Mouse (Mus musculus): ENCODE results near the gene 1600012H06Rik. TPM values are rescaled to one million over a fixed set of nuclear protein-coding genes. Genes with fewer than 3 reads are reported as not detected.
"Not testable (repeated sequence)": the region's sequence is repeated elsewhere in the genome, so short reads cannot be mapped to it uniquely, and the experiment has no call there.

The 1600012H06Rik gene
- polyA plus RNA-seq, 1 experiment from 2014 or later = 29.2 TPM

DNA sequence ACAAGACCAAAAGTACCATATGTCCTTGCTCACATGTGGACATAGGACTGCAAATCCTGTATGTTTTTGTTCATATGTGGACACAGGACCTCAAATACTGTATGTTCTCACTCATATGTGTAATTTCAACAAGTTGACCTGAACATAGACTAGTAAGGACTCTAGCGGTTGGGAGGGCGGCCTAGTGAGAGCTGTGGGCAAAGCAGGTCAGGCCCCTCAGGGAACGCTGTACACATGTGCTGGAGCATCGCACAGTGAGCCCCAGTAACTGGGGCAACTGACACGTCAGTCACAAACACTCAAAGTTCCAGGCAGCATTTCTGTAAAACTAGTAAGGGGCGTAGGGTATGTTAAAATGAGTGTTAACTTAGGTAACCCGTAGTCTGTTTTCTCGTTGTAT is 30.0 kb upstream of the 1600012H06Rik start:
- WGBS = 81% methylated on average over 8 of the region's 8 CpGs
- H3K27ac ChIP-seq (replicated peaks) = no peak overlapping the region

DNA sequence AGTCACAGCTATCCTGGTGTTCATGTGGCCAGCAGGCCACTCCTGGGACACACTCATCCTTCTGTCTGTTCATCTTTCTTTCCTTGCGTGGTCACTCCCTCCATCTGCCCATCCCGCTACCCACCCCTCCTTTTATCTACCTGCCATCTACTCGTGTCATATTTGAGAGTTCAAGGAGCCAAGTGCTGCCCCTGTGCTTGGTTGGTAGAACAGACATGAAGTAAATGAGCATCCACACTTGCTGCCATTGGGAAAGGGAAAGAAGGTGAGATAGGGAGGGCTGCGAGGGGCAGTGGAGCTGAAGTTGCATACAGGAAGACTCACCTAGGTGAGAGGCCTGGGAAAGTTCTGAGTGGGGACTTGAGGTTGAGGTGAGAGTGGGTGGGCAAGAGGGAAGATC is 28.6 kb upstream of the 1600012H06Rik start:
- WGBS = 73% methylated on average over 4 of the region's 4 CpGs
- no peak overlapping the region for H3K4me2 ChIP-seq

More for the DNA sequence above, 30.0 kb upstream of the 1600012H06Rik start:
- Histone ChIP-seq H3K4me1 (no peaks in the 10 kb centered on the region), H3K27me3 (replicated peaks) (peaks cover 1% of the 10 kb centered on the region; the same call in 1 of the 2 replicates), H3K4me2 (no peak overlapping the region), H3K4me3 (no peak overlapping the region), H3K36me3 (no peaks in the 10 kb centered on the region), H3K9ac (no peak overlapping the region), H3K9me3 (no peaks in the 10 kb centered on the region)
- ATAC-seq (ENCODE audit: extremely low read depth, insufficient number of reproducible peaks, low FRiP score, low TSS enrichment) = no peak

DNA sequence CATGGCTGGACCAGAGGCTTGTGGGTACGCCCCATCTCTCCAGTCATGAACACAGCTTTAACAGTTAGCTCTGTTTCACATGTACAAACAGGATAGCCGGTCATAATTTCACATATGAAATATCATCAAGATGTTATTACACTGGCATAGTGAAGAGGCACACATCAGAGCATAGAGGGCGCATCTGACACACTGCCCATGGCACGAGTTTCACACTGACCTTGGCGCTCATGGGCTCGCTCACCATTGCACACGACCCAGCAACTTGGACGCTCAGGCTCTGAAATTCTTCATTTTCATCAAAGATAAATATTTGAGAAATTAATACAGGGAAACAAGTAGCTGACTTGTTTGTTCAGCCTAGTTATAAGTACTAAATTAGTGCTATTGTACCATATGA is 25.1 kb upstream of the 1600012H06Rik start:
- H3K4me3 ChIP-seq = no peak overlapping the region
- no peak for ATAC-seq (ENCODE audit: extremely low read depth, insufficient number of reproducible peaks, low FRiP score, low TSS enrichment)
- H3K36me3 ChIP-seq = no peaks in the 10 kb centered on the region
- H3K4me2 ChIP-seq = no peak overlapping the region
- H3K9ac ChIP-seq = no peak overlapping the region
- no peaks in the 10 kb centered on the region for H3K9me3 ChIP-seq
- peaks cover 21% of the 10 kb centered on the region for H3K27me3 ChIP-seq (replicated peaks)
- H3K4me1 ChIP-seq = no peaks in the 10 kb centered on the region
- H3K27ac ChIP-seq (replicated peaks) = no peak overlapping the region
- WGBS = 78% methylated on average over 8 of the region's 8 CpGs

More for the DNA sequence above, 28.6 kb upstream of the 1600012H06Rik start:
- ATAC-seq (ENCODE audit: extremely low read depth, insufficient number of reproducible peaks, low FRiP score, low TSS enrichment) = no peak
- Histone ChIP-seq H3K36me3 (no peaks in the 10 kb centered on the region), H3K4me1 (no peaks in the 10 kb centered on the region), H3K4me3 (no peak overlapping the region), H3K9ac (no peak overlapping the region), H3K9me3 (no peaks in the 10 kb centered on the region), H3K27me3 (replicated peaks) (peaks cover 16% of the 10 kb centered on the region), H3K27ac (replicated peaks) (no peak overlapping the region)

DNA sequence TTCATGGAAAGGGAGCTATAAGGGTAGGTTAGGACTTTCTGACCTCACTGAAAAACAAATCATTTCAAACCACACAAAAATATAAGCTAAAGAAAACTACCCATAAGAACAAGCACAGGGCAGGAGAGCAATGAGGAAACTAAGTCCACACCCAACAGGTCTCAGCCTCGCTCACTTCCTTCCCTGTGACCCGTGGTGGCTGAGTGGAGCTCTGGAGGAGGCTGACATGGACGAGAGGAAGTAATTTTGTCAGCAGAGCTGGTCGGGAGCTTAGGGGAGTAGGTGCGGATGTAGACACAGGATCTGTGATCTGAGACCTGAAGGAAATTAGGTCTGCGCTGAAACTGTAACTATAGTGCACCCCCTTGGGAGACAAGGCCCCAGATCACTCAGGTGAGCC is 21.4 kb upstream of the 1600012H06Rik start:
- Histone ChIP-seq H3K36me3 (no peaks in the 10 kb centered on the region), H3K27ac (replicated peaks) (no peak overlapping the region), H3K4me1 (no peaks in the 10 kb centered on the region), H3K27me3 (replicated peaks) (peaks cover 21% of the 10 kb centered on the region), H3K9ac (no peak overlapping the region), H3K9me3 (no peaks in the 10 kb centered on the region), H3K4me2 (no peak overlapping the region), H3K4me3 (no peak overlapping the region)
- no peak for ATAC-seq (ENCODE audit: extremely low read depth, insufficient number of reproducible peaks, low FRiP score, low TSS enrichment)
- WGBS = 47% methylated on average over 6 of the region's 6 CpGs

DNA sequence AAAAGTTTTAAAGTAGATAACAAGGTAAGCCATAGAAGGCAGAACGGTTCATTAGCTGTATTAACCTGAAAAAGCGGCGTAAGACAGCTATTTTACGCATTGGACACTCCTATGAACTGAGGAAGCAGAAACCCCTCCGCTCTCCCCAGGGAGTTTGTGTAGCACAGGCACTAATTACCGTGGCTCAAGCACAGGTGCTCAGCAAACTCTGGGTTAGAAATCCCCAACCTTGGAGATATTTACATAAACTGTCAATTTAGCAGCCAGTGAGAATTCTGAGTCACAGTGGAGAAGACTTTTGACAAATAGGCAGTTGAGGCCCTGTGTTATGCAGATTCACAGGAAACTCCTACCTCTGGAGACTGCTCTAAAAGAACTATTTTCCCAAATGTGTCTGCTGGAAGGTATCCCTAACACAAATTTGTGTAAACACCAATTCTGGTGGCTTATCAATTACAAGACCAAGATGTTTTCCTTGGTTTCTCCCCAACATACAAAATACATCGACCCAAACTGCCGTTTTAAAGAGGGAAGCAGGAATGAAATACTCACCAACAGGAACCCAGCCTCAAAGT is 15.3 kb upstream of the 1600012H06Rik start:
- ATAC-seq (ENCODE audit: extremely low read depth, insufficient number of reproducible peaks, low FRiP score, low TSS enrichment) = no peak
- H3K9ac ChIP-seq = no peak overlapping the region
- H3K36me3 ChIP-seq = no peaks in the 10 kb centered on the region
- no peaks in the 10 kb centered on the region for H3K4me1 ChIP-seq
- WGBS = 75% methylated on average over 8 of the region's 8 CpGs
- H3K27ac ChIP-seq (replicated peaks) = no peak overlapping the region
- H3K9me3 ChIP-seq = no peaks in the 10 kb centered on the region
- H3K27me3 ChIP-seq (replicated peaks) = no peaks in the 10 kb centered on the region
- H3K4me2 ChIP-seq = no peak overlapping the region
- no peak overlapping the region for H3K4me3 ChIP-seq

DNA sequence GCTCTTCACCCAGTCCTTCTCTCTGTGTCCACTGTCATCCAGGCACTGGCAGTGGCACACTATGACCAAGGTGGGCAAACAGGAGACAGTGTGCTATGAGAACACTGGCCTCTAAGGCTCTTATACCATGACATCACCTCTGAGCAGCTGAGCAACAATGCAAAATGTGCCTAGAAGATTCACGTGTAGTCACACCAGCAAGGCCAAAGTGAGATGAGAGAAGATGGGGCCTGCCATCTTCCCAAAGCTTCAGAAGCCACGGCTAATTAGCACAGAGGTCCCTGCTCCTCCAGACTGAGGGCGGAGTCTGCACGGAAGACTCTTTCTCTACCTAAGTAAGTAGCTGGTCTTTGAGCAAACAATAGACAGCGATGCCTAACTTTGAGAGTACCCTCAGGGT is 14.4 kb upstream of the 1600012H06Rik start:
- ATAC-seq (ENCODE audit: extremely low read depth, insufficient number of reproducible peaks, low FRiP score, low TSS enrichment) = no peak
- 70% methylated on average over 5 of the region's 5 CpGs for WGBS

DNA sequence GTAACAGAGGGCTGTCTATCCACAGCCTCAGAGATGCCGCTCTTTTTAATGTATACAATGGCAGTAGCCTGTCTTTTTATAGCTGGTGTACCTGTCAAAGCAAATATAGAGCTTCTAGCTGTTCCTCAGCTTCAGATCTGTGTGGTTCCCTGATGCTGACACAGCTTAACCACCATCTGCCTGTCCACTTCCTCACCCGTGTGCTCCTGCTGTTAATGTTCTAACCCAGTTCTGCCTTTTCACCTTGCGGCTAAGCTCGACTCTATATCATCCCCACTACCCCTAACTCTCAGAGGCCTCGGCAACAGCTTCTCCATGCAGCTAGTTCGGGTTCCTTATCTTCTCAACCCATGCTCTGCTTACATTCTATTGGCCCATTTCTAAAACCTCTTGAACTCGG is 12.3 kb upstream of the 1600012H06Rik start:
- Histone ChIP-seq H3K27me3 (replicated peaks) (no peaks in the 10 kb centered on the region), H3K4me2 (no peak overlapping the region), H3K4me1 (0 out of 2 replicates have a peak, but pooled peaks cover 4% of the 10 kb centered on the region), H3K27ac (replicated peaks) (no peak overlapping the region), H3K9ac (no peak overlapping the region), H3K36me3 (no peaks in the 10 kb centered on the region), H3K9me3 (no peaks in the 10 kb centered on the region), H3K4me3 (no peak overlapping the region)
- ATAC-seq (ENCODE audit: extremely low read depth, insufficient number of reproducible peaks, low FRiP score, low TSS enrichment) = no peak
- 69% methylated on average over 7 of the region's 7 CpGs for WGBS

More for the DNA sequence above, 14.4 kb upstream of the 1600012H06Rik start:
- no peak overlapping the region for H3K27ac ChIP-seq (replicated peaks)
- H3K9ac ChIP-seq = no peak overlapping the region
- no peak overlapping the region for H3K4me3 ChIP-seq
- H3K9me3 ChIP-seq = no peaks in the 10 kb centered on the region
- H3K36me3 ChIP-seq = no peaks in the 10 kb centered on the region
- H3K27me3 ChIP-seq (replicated peaks) = no peaks in the 10 kb centered on the region
- H3K4me1 ChIP-seq = 0 out of 2 replicates have a peak, but pooled peaks cover 4% of the 10 kb centered on the region
- no peak overlapping the region for H3K4me2 ChIP-seq

DNA sequence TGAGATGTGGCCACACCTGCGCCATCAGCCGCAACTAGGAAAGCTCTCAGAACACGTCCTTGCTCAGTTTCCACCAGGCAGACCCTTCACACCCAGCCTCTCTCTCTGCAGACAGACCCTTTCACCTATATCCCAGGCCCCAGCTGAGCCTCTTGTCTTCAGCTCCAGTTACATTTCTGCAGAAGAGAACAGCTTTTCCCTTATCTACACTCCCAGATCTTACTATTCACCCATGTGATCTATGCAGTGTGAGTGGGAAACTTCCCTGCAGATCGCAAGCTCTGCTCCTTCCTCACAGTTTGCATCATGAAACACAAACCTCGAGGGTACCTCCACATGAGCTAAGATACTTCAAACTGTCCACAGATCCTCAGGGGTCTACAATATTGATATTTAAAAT is 11.5 kb upstream of the 1600012H06Rik start:
- H3K4me2 ChIP-seq = no peak overlapping the region
- no peaks in the 10 kb centered on the region for H3K27me3 ChIP-seq (replicated peaks)
- H3K27ac ChIP-seq (replicated peaks) = no peak overlapping the region
- H3K36me3 ChIP-seq = no peaks in the 10 kb centered on the region
- no peak for ATAC-seq (ENCODE audit: extremely low read depth, insufficient number of reproducible peaks, low FRiP score, low TSS enrichment)
- WGBS = 71% methylated on average over 5 of the region's 5 CpGs
- no peak overlapping the region for H3K4me3 ChIP-seq
- peaks cover 9% of the 10 kb centered on the region; the same call in 1 of the 2 replicates for H3K4me1 ChIP-seq
- no peak overlapping the region for H3K9ac ChIP-seq
- no peaks in the 10 kb centered on the region for H3K9me3 ChIP-seq

DNA sequence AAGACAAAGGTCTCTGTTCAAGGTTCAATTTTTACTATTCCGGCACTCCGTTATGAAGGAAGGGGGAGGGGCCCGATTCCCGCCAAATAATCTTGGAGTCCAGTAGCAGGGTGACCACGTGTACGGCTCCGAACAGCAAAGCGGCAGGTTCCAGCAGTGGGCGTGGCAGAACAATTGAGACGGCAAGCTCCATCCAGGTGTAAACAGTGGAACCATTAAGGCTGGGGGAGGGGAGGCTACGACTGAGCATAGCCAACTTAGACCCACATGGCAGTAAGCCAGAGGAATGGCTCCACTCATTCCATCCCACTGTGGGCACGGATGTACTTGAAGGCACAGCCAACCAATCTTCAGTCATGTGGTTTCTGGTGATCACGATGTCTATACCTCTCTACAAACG is 7.7 kb upstream of the 1600012H06Rik start:
- not testable (repeated sequence) for ATAC-seq (ENCODE audit: extremely low read depth, insufficient number of reproducible peaks, low FRiP score, low TSS enrichment); H3K27me3 ChIP-seq (replicated peaks); H3K9ac ChIP-seq; H3K27ac ChIP-seq (replicated peaks); H3K36me3 ChIP-seq; H3K4me3 ChIP-seq; H3K4me1 ChIP-seq; H3K9me3 ChIP-seq; H3K4me2 ChIP-seq
- 79% methylated on average over 14 of the region's 14 CpGs for WGBS

DNA sequence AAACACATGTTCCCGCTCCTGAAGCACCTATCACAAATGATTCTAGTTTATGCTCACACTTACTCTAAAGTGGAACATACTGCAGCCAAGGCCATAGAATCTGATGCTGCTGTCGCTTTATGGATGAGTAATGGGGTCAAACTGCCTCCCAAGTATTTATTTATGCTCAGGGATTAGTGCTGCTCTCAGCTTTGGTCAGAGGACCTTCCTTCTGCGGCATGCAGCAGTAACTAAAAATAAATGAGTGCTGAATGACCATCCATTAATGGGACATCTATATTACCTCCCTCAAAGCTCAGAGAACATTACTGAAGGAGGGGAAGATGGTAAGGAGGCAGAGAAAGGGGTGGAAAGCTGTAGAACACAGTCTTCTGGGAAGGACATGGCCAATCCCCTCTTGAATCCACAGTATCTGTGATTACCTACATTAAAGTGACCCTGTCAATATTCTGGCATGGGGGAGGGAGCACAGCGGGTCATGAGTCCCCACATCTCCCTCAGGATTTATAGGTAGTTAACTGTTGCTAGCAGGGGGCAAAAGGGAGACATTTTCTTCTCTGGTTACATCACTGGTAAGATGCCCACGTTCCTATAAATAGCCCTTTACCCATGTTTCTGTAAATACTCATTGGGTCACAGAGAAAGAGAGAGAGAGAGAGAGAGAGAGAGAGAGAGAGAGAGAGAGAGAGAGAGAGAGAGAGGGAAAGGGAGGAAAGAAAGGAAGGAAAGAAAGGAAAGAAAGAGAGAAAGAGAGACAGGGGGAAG is 7.0 kb upstream of the 1600012H06Rik start:
- WGBS = 53% methylated on average over 5 of the region's 5 CpGs
- no peak overlapping the region for H3K4me2 ChIP-seq
- H3K9ac ChIP-seq = no peak overlapping the region
- no peaks in the 10 kb centered on the region for H3K9me3 ChIP-seq
- no peaks in the 10 kb centered on the region for H3K36me3 ChIP-seq
- no peak overlapping the region for H3K27ac ChIP-seq (replicated peaks)
- ATAC-seq (ENCODE audit: extremely low read depth, insufficient number of reproducible peaks, low FRiP score, low TSS enrichment) = no peak
- no peaks in the 10 kb centered on the region for H3K27me3 ChIP-seq (replicated peaks)
- peaks cover 9% of the 10 kb centered on the region; the same call in 1 of the 2 replicates for H3K4me1 ChIP-seq
- no peak overlapping the region for H3K4me3 ChIP-seq

DNA sequence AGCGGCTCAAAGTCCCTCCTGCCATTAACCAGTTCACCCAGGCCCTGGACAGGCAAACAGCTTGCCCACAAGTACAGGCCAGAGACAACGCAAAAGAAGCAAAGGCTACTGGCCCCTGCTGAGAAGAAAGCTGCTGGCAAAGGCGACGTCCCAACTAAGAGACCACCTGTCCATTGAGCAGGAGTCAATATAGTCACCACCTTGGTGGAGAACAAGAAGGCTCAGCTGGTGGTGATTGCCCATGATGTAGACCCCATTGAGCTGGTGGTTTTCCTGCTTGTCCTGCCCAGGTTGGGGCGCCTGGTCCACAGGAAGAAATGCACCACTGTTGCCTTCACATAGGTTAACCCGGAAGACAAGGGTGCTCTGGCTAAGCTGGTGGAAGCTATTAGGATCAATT is 803 bp upstream of the 1600012H06Rik start:
- WGBS = 57% methylated on average over 6 of the region's 6 CpGs
- Histone ChIP-seq H3K4me3 (peak overlapping the region; percentile 76), H3K4me2 (peak overlapping the region; percentile 90), H3K36me3 (peaks cover 24% of the 10 kb centered on the region), H3K9ac (peak overlapping the region; percentile 91), H3K4me1 (peaks cover 26% of the 10 kb centered on the region)
- H3K27me3 ChIP-seq (replicated peaks); H3K9me3 ChIP-seq; ATAC-seq (ENCODE audit: extremely low read depth, insufficient number of reproducible peaks, low FRiP score, low TSS enrichment); H3K27ac ChIP-seq (replicated peaks): not testable (repeated sequence)

DNA sequence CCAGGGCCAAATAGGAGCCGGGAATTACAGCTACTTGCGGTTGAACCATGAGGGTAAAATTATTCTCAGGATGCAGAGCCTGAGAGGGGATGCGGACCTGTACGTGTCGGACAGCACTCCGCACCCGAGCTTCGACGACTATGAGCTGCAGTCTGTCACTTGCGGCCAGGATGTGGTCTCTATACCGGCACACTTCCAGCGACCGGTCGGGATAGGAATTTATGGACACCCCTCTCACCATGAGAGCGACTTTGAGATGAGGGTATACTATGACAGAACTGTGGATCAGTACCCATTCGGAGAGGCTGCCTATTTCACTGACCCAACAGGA is 710 bp downstream of the 1600012H06Rik start:
- Histone ChIP-seq H3K9me3 (no peaks in the 10 kb centered on the region), H3K4me2 (peak overlapping the region; percentile 90), H3K36me3 (peaks cover 35% of the 10 kb centered on the region), H3K4me1 (peaks cover 26% of the 10 kb centered on the region), H3K27ac (replicated peaks) (peak overlapping the region; percentile 76), H3K9ac (peak overlapping the region; percentile 91), H3K27me3 (replicated peaks) (no peaks in the 10 kb centered on the region), H3K4me3 (peak overlapping the region; percentile 76)
- 21% methylated on average over 16 of the region's 16 CpGs for WGBS
- ATAC-seq (ENCODE audit: extremely low read depth, insufficient number of reproducible peaks, low FRiP score, low TSS enrichment) = no peak

Data from heart, embryonic 13.5 days (tissue).